Mouse (Mus musculus): Measurements from ENCODE around the gene Apold1.
A peak's percentile ranks its signal among the peaks of the same experiment; 100 is the strongest.

GRCm38 (mm10) chr6:135000272-135000671 lies 18.8 kb downstream of the Apold1 start:
- TF ChIP-seq CTCF (IDR thresholded peaks at IDR 0.05) (no peak), EP300 (IDR thresholded peaks at IDR 0.05) (peak; percentile 100)

All from lung, postnatal 0 days (tissue).